In the genomic region with DNA sequence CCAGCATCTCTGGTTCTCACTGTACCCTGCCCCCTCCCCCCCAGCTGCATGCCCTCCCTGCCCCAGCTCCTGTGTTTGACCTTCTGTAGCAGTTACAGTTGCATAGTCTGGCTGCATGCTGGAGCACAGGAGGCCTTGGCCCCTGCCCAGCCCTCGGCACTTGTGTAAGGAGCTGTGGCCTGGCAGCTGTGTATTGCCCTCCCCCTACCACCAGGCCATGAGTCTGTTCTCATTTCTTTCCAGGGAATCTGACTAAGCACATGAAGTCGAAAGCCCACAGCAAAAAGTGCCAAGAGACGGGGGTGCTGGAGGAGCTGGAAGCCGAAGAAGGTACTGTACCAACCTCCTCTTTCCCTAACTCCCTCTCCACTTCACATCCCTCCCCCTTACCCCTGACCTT, we compare ENCODE assay signal across 9 mouse cellular contexts. TPM values are rescaled to one million over a fixed set of nuclear protein-coding genes. Genes with fewer than 3 reads are reported as not detected.
DNase-seq lines count a peak whose midpoint lies in the region; ATAC-seq and TF ChIP-seq lines count a peak whose summit lies in the region.
"Had no signal": no experiment of that assay in that cellular context is flagged by ENCODE, and none has a peak within 500 bp of the region (broad histone marks: within the 10 kb centered on the region; RNA-seq: fewer than 3 reads in every experiment).

No protein-coding gene starts in this region.

- no peaks in the 10 kb centered on the region for H3K4me1 ChIP-seq in hindbrain, postnatal 0 days (ENCODE audit: insufficient read depth, low read length)
- 0 out of 2 replicates have a peak, but pooled peaks cover 4% of the 10 kb centered on the region for H3K4me1 ChIP-seq in hindbrain, embryonic 12.5 days
- no peaks in the 10 kb centered on the region for H3K4me1 ChIP-seq in thymus, adult 2 months (replicated peaks; ENCODE audit: control insufficient read depth, insufficient read depth, low read length)

- H3K36me3 ChIP-seq in hindbrain, postnatal 0 days (ENCODE audit: insufficient read depth, low read length) = no peaks in the 10 kb centered on the region
- H3K36me3 ChIP-seq in hindbrain, embryonic 12.5 days = no peaks in the 10 kb centered on the region
- no peaks in the 10 kb centered on the region; the same call in 1 of the 2 replicates for H3K36me3 ChIP-seq in thymus, adult 2 months (ENCODE audit: control insufficient read depth, insufficient read depth, low read length)

- 48% methylated on average over 4 of the region's 4 CpGs for WGBS in hindbrain, postnatal 0 days
- 78% methylated on average over 4 of the region's 4 CpGs for WGBS in hindbrain, embryonic 12.5 days
- 93% methylated on average over 4 of the region's 4 CpGs for WGBS in thymus, adult 2 months

- no peak overlapping the region for H3K4me3 ChIP-seq in hindbrain, postnatal 0 days (ENCODE audit: low read length)
- H3K4me3 ChIP-seq in hindbrain, embryonic 12.5 days = no peak overlapping the region
- H3K4me3 ChIP-seq in thymus, adult 2 months (ENCODE audit: control insufficient read depth, insufficient read depth, low read length) = no peak overlapping the region

- H3K27me3 ChIP-seq in hindbrain, postnatal 0 days (ENCODE audit: insufficient read depth, low read length) = no peaks in the 10 kb centered on the region
- no peaks in the 10 kb centered on the region for H3K27me3 ChIP-seq in hindbrain, embryonic 12.5 days
- no peaks in the 10 kb centered on the region for H3K27me3 ChIP-seq in thymus, adult 2 months (ENCODE audit: control insufficient read depth, insufficient read depth, low read length)

- intact Hi-C loops in heart, postnatal 10 days (cut with DNase I) = loop anchor here (5.0 kb wide), 2 partner anchors 211 to 254 kb away; no protein-coding TSS in a partner anchor

- TF ChIP-seq POLR2A in thymus, adult 2 months (IDR thresholded peaks at IDR 0.05; ENCODE audit: control insufficient read depth, extremely low read depth, insufficient read depth, low read length, poor library complexity) = no peak

- ATAC-seq in hindbrain, postnatal 0 days = 0 out of 2 replicates have a peak, but pooled peaks have one; percentile 25
- no peak for ATAC-seq in hindbrain, embryonic 12.5 days (ENCODE audit: low FRiP score)

- H3K9ac ChIP-seq in hindbrain, postnatal 0 days (replicated peaks; ENCODE audit: low read length) = no peak overlapping the region
- no peak overlapping the region for H3K9ac ChIP-seq in hindbrain, embryonic 12.5 days

- no peaks in the 10 kb centered on the region for H3K9me3 ChIP-seq in hindbrain, postnatal 0 days (ENCODE audit: low read length)
- H3K9me3 ChIP-seq in hindbrain, embryonic 12.5 days (replicated peaks) = no peaks in the 10 kb centered on the region

- H3K27ac ChIP-seq in hindbrain, postnatal 0 days = no peak overlapping the region
- no peak overlapping the region for H3K27ac ChIP-seq in hindbrain, embryonic 12.5 days
- no peak overlapping the region for H3K27ac ChIP-seq in thymus, adult 2 months (ENCODE audit: control insufficient read depth, insufficient read depth, low read length)

- no peak overlapping the region for H3K4me2 ChIP-seq in hindbrain, postnatal 0 days (ENCODE audit: low read depth, low read length)
- no peak overlapping the region for H3K4me2 ChIP-seq in hindbrain, embryonic 12.5 days (replicated peaks)

- peak; percentile 21; the same call in 1 of the 2 replicates for TF ChIP-seq CTCF in hindbrain, postnatal 0 days (IDR thresholded peaks at IDR 0.05; ENCODE audit: low read depth)
- no peak for TF ChIP-seq CTCF in thymus, adult 2 months (IDR thresholded peaks at IDR 0.05; ENCODE audit: borderline replicate concordance, control insufficient read depth, extremely low read depth, insufficient read depth, low read length, poor library complexity)

- DNase-seq in hindbrain, postnatal 0 days (ENCODE audit: low spot score) = peak; percentile 66
- peak; percentile 61 for DNase-seq in MN1 (ENCODE audit: low spot score)
- DNase-seq in adrenal gland, postnatal 36 days = peak; percentile 88 to 90
- DNase-seq in heart, postnatal 10 days = peak; percentile 79 to 84
- no peak for DNase-seq in urinary bladder, postnatal 14 days (ENCODE audit: low spot score)
- DNase-seq in retina, embryonic 14.5 days (ENCODE audit: low spot score) = no peak
- no peak for DNase-seq in thymus, adult 2 months

RNA-seq across cellular contexts. Expression of a gene that starts 33.0 kb away (rescaled TPM):
- 0.94 TPM in 1 of 2 replicates, not detected in the other for total RNA-seq in hindbrain, postnatal 0 days (2014; rRNA removed)
- 0.25 and 0.32 TPM in 2 replicates for polyA plus RNA-seq in hindbrain, postnatal 0 days (2015; fragmentation: Nextera tagmentation; extraction: Ambion mirVana)
- not detected in 2 replicates for polyA plus RNA-seq in hindbrain, embryonic 12.5 days (2016; fragmentation: Nextera tagmentation; extraction: Ambion mirVana)
- total RNA-seq in adrenal gland, postnatal 36 days (2021) = not detected
- not detected for total RNA-seq in heart, postnatal 10 days (2021)
- 0.65 and 1.2 TPM in 2 replicates for polyA plus RNA-seq in thymus, adult 2 months (2012; rRNA removed)
- total RNA-seq: megakaryocyte progenitor cell, adult 5-6 weeks had no signal

Comparison
In these comparisons a context has a peak if more than half of its experiments do, and no peak if none do; other contexts are left out.
1. DNase-seq: peak in hindbrain, postnatal 0 days (single experiment), MN1 (single experiment), adrenal gland, postnatal 36 days (2 of 2) and heart, postnatal 10 days (2 of 2); none in urinary bladder, postnatal 14 days (single experiment), retina, embryonic 14.5 days (single experiment) and thymus, adult 2 months (single experiment).